Mouse (Mus musculus) ES-E14 (cell line): ENCODE measurements at regions not wholly inside any gene's neighbourhood (a gene's known extent, or its start where the extent isn't known, plus 50 kb on each side); places are given as distances from the start of the nearest gene placed in this dataset.

Source experiments
- DNase-seq: peaks from one replicate; pipeline ENCODE4 v3.0.0-alpha.2; 2013; ENCODE audit warnings: low read depth, low spot score
- H3K27ac ChIP-seq: 2 replicates; pipeline ENCODE4 v1.5.1; 2012; ENCODE audit warnings: low read depth, mild to moderate bottlenecking, low read length, moderate library complexity, mixed read lengths; ENCODE audit not compliant: poor library complexity, insufficient read depth, severe bottlenecking
- H3K36me3 ChIP-seq: 2 replicates; pipeline ENCODE4 v1.6.1; 2012; ENCODE audit warnings: mild to moderate bottlenecking, low read length, moderate library complexity, mixed read lengths; ENCODE audit not compliant: control insufficient read depth, poor library complexity, insufficient read depth, severe bottlenecking
- H3K4me1 ChIP-seq, 2 experiments: fragments of 150-350 bp in 1 of 2; sonication (generic) in 1 of 2; 2 replicates each; pipeline ENCODE4 v1.6.1; 2012; ENCODE audit warnings: low read length in 2 of 2, mild to moderate bottlenecking in 1 of 2, mixed read lengths in 1 of 2; ENCODE audit not compliant: control insufficient read depth in 2 of 2, insufficient read depth in 2 of 2, poor library complexity in 1 of 2
- H3K4me3 ChIP-seq, 2 experiments: fragments of 150-350 bp in 1 of 2; sonication (generic) in 1 of 2; 2 replicates each; pipeline ENCODE4 v1.5.1; 2012; ENCODE audit warnings: low read length in 2 of 2, low read depth in 1 of 2, mild to moderate bottlenecking in 1 of 2, mixed read lengths in 1 of 2; ENCODE audit not compliant: insufficient read depth in 1 of 2, poor library complexity in 1 of 2, severe bottlenecking in 1 of 2
- H3K9ac ChIP-seq: 2 replicates; pipeline ENCODE4 v1.6.1; 2012; ENCODE audit warnings: low read depth, mild to moderate bottlenecking, low read length, mixed read lengths; ENCODE audit not compliant: poor library complexity, insufficient read depth, severe bottlenecking
- H3K9me3 ChIP-seq: fragments of 150-350 bp; sonication (generic); 2 replicates; pipeline ENCODE4 v1.6.1; 2012; ENCODE audit warnings: low read depth, mild to moderate bottlenecking, low read length; ENCODE audit not compliant: control insufficient read depth, insufficient read depth
- CHD2 ChIP-seq: IDR thresholded peaks from 2 replicates; pipeline ENCODE4 v1.6.1; 2014; ENCODE audit warnings: mild to moderate bottlenecking, low read depth, low read length, inconsistent platforms
- HCFC1 ChIP-seq: IDR thresholded peaks from 2 replicates; pipeline ENCODE4 v1.6.1; 2012; ENCODE audit warnings: low read length, inconsistent platforms, borderline replicate concordance; ENCODE audit not compliant: insufficient read depth
- MAFK ChIP-seq: IDR thresholded peaks from 2 replicates; pipeline ENCODE4 v1.6.1; 2014; ENCODE audit warnings: mild to moderate bottlenecking, low read depth, low read length, inconsistent platforms; ENCODE audit not compliant: insufficient read depth
- ZC3H11A ChIP-seq: IDR thresholded peaks from 2 replicates; pipeline ENCODE4 v1.6.1; 2012; ENCODE audit warnings: low read depth, mild to moderate bottlenecking, inconsistent platforms, low read length, borderline replicate concordance
- ZNF384 ChIP-seq: IDR thresholded peaks from 2 replicates; pipeline ENCODE4 v1.6.1; 2012; ENCODE audit warnings: low read depth, low read length, inconsistent platforms
- in situ Hi-C, 2 experiments: fragments of 600-800 bp; cut with MboI; formaldehyde crosslinking; loops; one replicate each; pipeline ENCODE4 v1.15.1; 2025; ENCODE audit warnings: low sequenced_read_pairs in 2 of 2, inconsistent platforms in 1 of 2; ENCODE audit not compliant: unreplicated experiment in 2 of 2

- no peaks in the 10 kb centered on the region for H3K36me3 ChIP-seq
- H3K4me3 ChIP-seq = no peak overlapping the region
- H3K9ac ChIP-seq = no peak overlapping the region
- DNase-seq = no peak
- no peaks in the 10 kb centered on the region for H3K4me1 ChIP-seq
- TF ChIP-seq ZNF384 = no peak
- no peak for TF ChIP-seq HCFC1
- no peak for TF ChIP-seq CHD2
- TF ChIP-seq ZC3H11A = no peak
- TF ChIP-seq MAFK = no peak
- H3K9me3 ChIP-seq = no peaks in the 10 kb centered on the region
- no peak overlapping the region for H3K27ac ChIP-seq
- in situ Hi-C loops = no loop called here
These were observed 180.1 kb downstream of the Gm12689 start for GRCm38 (mm10) chr4:99475701-99476218.

- no peak overlapping the region for H3K27ac ChIP-seq
- no peaks in the 10 kb centered on the region for H3K9me3 ChIP-seq
- DNase-seq = no peak
- no peaks in the 10 kb centered on the region for H3K4me1 ChIP-seq
- H3K36me3 ChIP-seq = no peaks in the 10 kb centered on the region
- no peak overlapping the region for H3K9ac ChIP-seq
- in situ Hi-C loops = no loop called here
- no peak overlapping the region for H3K4me3 ChIP-seq
- TF ChIP-seq HCFC1 = no peak
- TF ChIP-seq ZC3H11A = no peak
- no peak for TF ChIP-seq ZNF384
- no peak for TF ChIP-seq MAFK
- TF ChIP-seq CHD2 = no peak
These were observed 171.8 kb upstream of the Foxd3 start for GRCm38 (mm10) chr4:99484271-99484670.

- Histone ChIP-seq H3K9ac (no peak overlapping the region), H3K4me3 (no peak overlapping the region), H3K4me1 (no peaks in the 10 kb centered on the region), H3K27ac (no peak overlapping the region), H3K9me3 (no peaks in the 10 kb centered on the region), H3K36me3 (no peaks in the 10 kb centered on the region)
- no peak for DNase-seq
- in situ Hi-C loops = no loop called here
- TF ChIP-seq CHD2 (no peak), HCFC1 (no peak), ZNF384 (no peak), ZC3H11A (no peak), MAFK (no peak)
These were observed 164.3 kb upstream of the Foxd3 start for GRCm38 (mm10) chr4:99491536-99492514.

GRCm38 (mm10) chr4:99503221-99503744 lies 152.8 kb upstream of the Foxd3 start:
- no peak overlapping the region for H3K4me3 ChIP-seq
- no peaks in the 10 kb centered on the region for H3K4me1 ChIP-seq
- DNase-seq = no peak
- H3K9me3 ChIP-seq = no peaks in the 10 kb centered on the region
- no peak overlapping the region for H3K27ac ChIP-seq
- no peaks in the 10 kb centered on the region for H3K36me3 ChIP-seq
- TF ChIP-seq CHD2 (no peak), MAFK (no peak), HCFC1 (no peak), ZNF384 (no peak), ZC3H11A (no peak)
- in situ Hi-C loops = no loop called here
- H3K9ac ChIP-seq = no peak overlapping the region
